Mouse (Mus musculus): ENCODE results near the gene Rbfox1.

DNA sequence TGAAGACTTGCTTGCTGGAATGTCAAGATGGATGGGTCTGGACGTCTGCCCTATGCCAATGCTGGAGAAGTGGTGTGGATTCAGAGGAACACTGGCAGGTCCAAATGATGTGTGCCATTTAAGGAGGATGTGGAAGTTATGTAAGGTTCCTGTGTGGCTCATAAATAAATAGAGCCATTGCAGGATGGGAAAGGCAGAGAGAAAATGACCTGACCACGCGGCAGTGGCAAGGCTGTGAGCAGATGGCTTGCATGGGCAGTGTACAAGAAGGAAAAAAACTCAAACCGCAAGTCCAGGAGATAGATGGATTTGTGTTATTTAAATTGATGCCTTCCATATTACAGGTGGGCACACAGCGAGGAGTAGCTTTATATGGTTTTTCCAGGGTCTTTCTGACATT lies 497.6 kb downstream of the Rbfox1 start:
- TF ChIP-seq POLR2A (IDR thresholded peaks at IDR 0.05; ENCODE audit: insufficient read depth, low read length) (no peak), EP300 (IDR thresholded peaks at IDR 0.05; ENCODE audit: insufficient read depth, low read depth, low read length) (no peak)
